Mouse (Mus musculus): ENCODE results near the gene Atxn7l3.

DNA sequence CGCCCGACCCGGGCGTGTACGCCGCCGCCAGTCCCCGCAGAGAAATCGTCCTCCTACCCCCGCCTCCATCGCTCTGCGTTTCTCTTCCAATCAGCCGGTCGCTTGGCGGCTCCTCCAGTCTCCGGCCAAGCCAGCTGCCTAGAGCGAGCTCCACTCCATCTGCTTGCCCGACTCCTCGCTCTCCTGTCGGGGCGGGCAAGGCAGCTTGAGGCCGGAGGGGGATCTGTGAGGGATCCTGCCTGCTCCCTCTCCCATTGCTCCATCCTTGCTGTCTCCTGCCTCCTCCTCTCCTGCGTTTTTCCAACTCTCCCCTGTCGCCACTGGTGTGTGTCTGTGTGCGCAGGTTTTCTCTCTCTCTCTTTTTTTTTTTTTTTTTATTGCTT lies 23.0 kb upstream of the Atxn7l3 start, which contains the start of gene Ubtf:
- TF ChIP-seq CTCF (IDR thresholded peaks at IDR 0.05; ENCODE audit: low read depth), result no peak
- no peak for TF ChIP-seq EP300 (IDR thresholded peaks at IDR 0.05; ENCODE audit: low read depth)

All from liver, postnatal 0 days (tissue).